23 mouse cellular contexts compared by ENCODE assay signal in genomic region chr5:22522612-22523011, GRCm38 (mm10). TPM values are rescaled to one million over a fixed set of nuclear protein-coding genes. Genes with fewer than 3 reads are reported as not detected.
A peak's percentile ranks its signal among the peaks of the same experiment; 100 is the strongest.
DNase-seq lines count a peak whose midpoint lies in the region; ATAC-seq and TF ChIP-seq lines count a peak whose summit lies in the region.
"Had no signal": no experiment of that assay in that cellular context is flagged by ENCODE, and none has a peak within 500 bp of the region (broad histone marks: within the 10 kb centered on the region; RNA-seq: fewer than 3 reads in every experiment).

No protein-coding gene starts in this region.

- no peak for ATAC-seq in lung, embryonic 14.5 days (ENCODE audit: insufficient read depth)
- ATAC-seq: forebrain, embryonic 14.5 days; midbrain, embryonic 16.5 days; Patski had no signal

- no peaks in the 10 kb centered on the region for H3K27me3 ChIP-seq in lung, embryonic 14.5 days (ENCODE audit: insufficient read depth, low read length)
- H3K27me3 ChIP-seq in cerebellum, adult 2 months (ENCODE audit: control insufficient read depth, insufficient read depth, low read length), result no peaks in the 10 kb centered on the region
- H3K27me3 ChIP-seq: embryonic facial prominence, embryonic 12.5 days; lung, embryonic 15.5 days; Patski had no signal

- peaks cover 54% of the 10 kb centered on the region for H3K36me3 ChIP-seq in lung, embryonic 14.5 days (ENCODE audit: insufficient read depth)

- TF ChIP-seq POLR2A in lung, adult 2 months (IDR thresholded peaks at IDR 0.05; ENCODE audit: borderline replicate concordance, extremely low read depth, low read depth, low read length), result no peak
- no peak for TF ChIP-seq POLR2A in cerebellum, adult 2 months (IDR thresholded peaks at IDR 0.05; ENCODE audit: borderline replicate concordance, insufficient read depth, low read length)

- 77% methylated on average over 4 of the region's 4 CpGs for WGBS in lung, embryonic 14.5 days
- 63% methylated on average over 4 of the region's 4 CpGs for WGBS in lung, adult 2 months
- 39% methylated on average over 4 of the region's 4 CpGs for WGBS in cerebellum, adult 2 months

- DNase-seq in lung, embryonic 14.5 days, result peak; percentile 74
- no peak for DNase-seq in lung, adult 2 months
- peak; percentile 12 for DNase-seq in adipocyte (ENCODE audit: low spot score)
- DNase-seq in cerebellum, adult 2 months, result peak; percentile 71 to 84
- peak; percentile 76 to 78 for DNase-seq in cerebellum, postnatal 36 days
- no peak for DNase-seq in natural killer cell, adult 2 months (ENCODE audit: low spot score in 2 of 2)
- no peak for DNase-seq in left cerebral cortex, adult 11 months (ENCODE audit: low spot score)
- DNase-seq in gastrocnemius, adult 18-20 months (ENCODE audit: low spot score), result no peak
- DNase-seq: adrenal gland, postnatal 10 days; kidney, adult 11 months; layer of hippocampus, postnatal 36 days; right cerebral cortex, postnatal 4 days; thymus, postnatal 4 days had no signal

- no peak overlapping the region for H3K4me3 ChIP-seq in lung, embryonic 14.5 days (ENCODE audit: low read depth, low read length)
- H3K4me3 ChIP-seq in lung, adult 2 months (replicated peaks; ENCODE audit: extremely low read depth, low read depth, low read length), result no peak overlapping the region
- no peak overlapping the region for H3K4me3 ChIP-seq in cerebellum, adult 2 months (replicated peaks; ENCODE audit: insufficient read depth, low read depth, low read length)
- H3K4me3 ChIP-seq: embryonic facial prominence, embryonic 12.5 days; heart, embryonic 10.5 days; hindbrain, embryonic 10.5 days; layer of hippocampus, adult 2 months; lung, embryonic 15.5 days had no signal

- H3K4me2 ChIP-seq in lung, embryonic 14.5 days, result no peak overlapping the region
- H3K4me2 ChIP-seq: embryonic facial prominence, embryonic 12.5 days; liver, embryonic 11.5 days; lung, embryonic 15.5 days had no signal

- no peaks in the 10 kb centered on the region for H3K9me3 ChIP-seq in lung, embryonic 14.5 days (ENCODE audit: low read depth, low read length)
- H3K9me3 ChIP-seq: embryonic facial prominence, embryonic 12.5 days; heart, embryonic 10.5 days; hindbrain, embryonic 10.5 days; lung, embryonic 15.5 days had no signal

- no peaks in the 10 kb centered on the region for H3K4me1 ChIP-seq in lung, embryonic 14.5 days (ENCODE audit: insufficient read depth)
- H3K4me1 ChIP-seq in lung, adult 2 months (ENCODE audit: control insufficient read depth, insufficient read depth, low read length), result no peaks in the 10 kb centered on the region
- no peaks in the 10 kb centered on the region for H3K4me1 ChIP-seq in cerebellum, adult 2 months (ENCODE audit: control insufficient read depth, insufficient read depth, low read length)
- H3K4me1 ChIP-seq: embryonic facial prominence, embryonic 12.5 days; heart, embryonic 10.5 days; hindbrain, embryonic 10.5 days; lung, embryonic 15.5 days had no signal

- H3K27ac ChIP-seq in lung, embryonic 14.5 days (ENCODE audit: low read depth), result no peak overlapping the region
- H3K27ac ChIP-seq in cerebellum, adult 2 months (ENCODE audit: insufficient read depth, low read length), result no peak overlapping the region
- H3K27ac ChIP-seq: embryonic facial prominence, embryonic 12.5 days; heart, embryonic 10.5 days; hindbrain, embryonic 10.5 days; kidney, postnatal 0 days; layer of hippocampus, adult 2 months; lung, embryonic 15.5 days had no signal

- no peak for TF ChIP-seq CTCF in lung, embryonic 14.5 days (IDR thresholded peaks at IDR 0.05; ENCODE audit: low read depth)
- TF ChIP-seq CTCF in lung, adult 2 months (IDR thresholded peaks at IDR 0.05; ENCODE audit: insufficient read depth, low read length), result no peak
- TF ChIP-seq CTCF in cerebellum, adult 2 months (IDR thresholded peaks at IDR 0.05; ENCODE audit: borderline replicate concordance, insufficient read depth, low read depth, low read length), result no peak

- H3K9ac ChIP-seq in lung, embryonic 14.5 days, result no peak overlapping the region
- H3K9ac ChIP-seq: embryonic facial prominence, embryonic 12.5 days; lung, embryonic 15.5 days had no signal

RNA-seq across cellular contexts. Expression of gene Orc5, which starts 27.6 kb away (rescaled TPM):
- 40.5 and 43.1 TPM in 2 replicates for polyA plus RNA-seq in lung, embryonic 14.5 days (2014; fragmentation: Nextera tagmentation; extraction: Ambion mirVana)
- 2.8 and 4.7 TPM in 2 replicates for polyA plus RNA-seq in lung, adult 2 months (2012; rRNA removed)
- 9.7 and 10.3 TPM in 2 replicates for polyA plus RNA-seq in cerebellum, adult 2 months (2012; rRNA removed)
- total RNA-seq in gastrocnemius, adult 18-20 months (2021), result 1 to 10 TPM; 7.4 to 8.3 TPM

Comparison
In these comparisons a context has a peak if more than half of its experiments do, and no peak if none do; other contexts are left out.
1. DNase-seq: peak in lung, embryonic 14.5 days (single experiment), adipocyte (single experiment), cerebellum, adult 2 months (2 of 2) and cerebellum, postnatal 36 days (2 of 2); none in lung, adult 2 months (single experiment), natural killer cell, adult 2 months (0 of 2), left cerebral cortex, adult 11 months (single experiment) and gastrocnemius, adult 18-20 months (single experiment).